Mouse (Mus musculus) kidney, postnatal 0 days (tissue): ENCODE measurements at regions not wholly inside any gene's neighbourhood (a gene's known extent, or its start where the extent isn't known, plus 50 kb on each side); places are given as distances from the start of the nearest gene placed in this dataset.

Experiments used
- ATAC-seq: fragments of 200-750 bp; cut with Nextera tagmentation; replicated peaks from 2 replicates; pipeline ENCODE4 v1.8.0; 2017; ENCODE audit warnings: low read depth, moderate number of reproducible peaks, moderate TSS enrichment, moderate library complexity; ENCODE audit not compliant: low FRiP score
- DNase-seq: peaks from one replicate; pipeline ENCODE4 v3.0.0-alpha.2; 2016; ENCODE audit warnings: low spot score
- H3K27ac ChIP-seq: fragments of 300-500 bp; sonication (generic); 2 replicates; pipeline ENCODE4 v1.5.1; 2014; ENCODE audit warnings: mild to moderate bottlenecking
- H3K27me3 ChIP-seq: fragments of 300-500 bp; sonication (generic); 2 replicates; pipeline ENCODE4 v1.6.1; 2014; ENCODE audit warnings: low read length, mixed read lengths; ENCODE audit not compliant: insufficient read depth
- H3K36me3 ChIP-seq: fragments of 300-500 bp; sonication (generic); 2 replicates; pipeline ENCODE4 v1.6.1; 2014; ENCODE audit warnings: low read length, mixed read lengths; ENCODE audit not compliant: insufficient read depth
- H3K4me1 ChIP-seq: fragments of 300-500 bp; sonication (generic); replicated peaks from 2 replicates; pipeline ENCODE4 v1.6.1; 2014; ENCODE audit warnings: antibody characterized with exemption, low read length, mixed read lengths; ENCODE audit not compliant: insufficient read depth
- H3K4me2 ChIP-seq: fragments of 300-500 bp; sonication (generic); 2 replicates; pipeline ENCODE4 v1.6.1; 2014; ENCODE audit warnings: mild to moderate bottlenecking, low read length, moderate library complexity, mixed read lengths
- H3K4me3 ChIP-seq: fragments of 300-500 bp; sonication (generic); replicated peaks from 2 replicates; pipeline ENCODE4 v1.5.1; 2014; ENCODE audit warnings: low read depth, low read length
- H3K9ac ChIP-seq: fragments of 300-500 bp; sonication (generic); 2 replicates; pipeline ENCODE4 v1.6.1; 2014; ENCODE audit warnings: low read depth, low read length
- H3K9me3 ChIP-seq: fragments of 300-500 bp; sonication (generic); replicated peaks from 2 replicates; pipeline ENCODE4 v1.6.1; 2016; ENCODE audit warnings: low read length, inconsistent platforms, mixed read lengths
- CTCF ChIP-seq: IDR thresholded peaks from 2 replicates; pipeline ENCODE4 v1.5.1; 2016; ENCODE audit warnings: antibody characterized with exemption, low read depth, mild to moderate bottlenecking, moderate library complexity
- WGBS: fragments of 180-500 bp; shearing (Covaris S2); extraction: QIAGEN DNeasy Blood & Tissue Kit; methylation state at CpG from one replicate; pipeline ENCODE4 v1.1.7; 2014; 5-methylcytosine and 5-hydroxymethylcytosine counted together

DNA sequence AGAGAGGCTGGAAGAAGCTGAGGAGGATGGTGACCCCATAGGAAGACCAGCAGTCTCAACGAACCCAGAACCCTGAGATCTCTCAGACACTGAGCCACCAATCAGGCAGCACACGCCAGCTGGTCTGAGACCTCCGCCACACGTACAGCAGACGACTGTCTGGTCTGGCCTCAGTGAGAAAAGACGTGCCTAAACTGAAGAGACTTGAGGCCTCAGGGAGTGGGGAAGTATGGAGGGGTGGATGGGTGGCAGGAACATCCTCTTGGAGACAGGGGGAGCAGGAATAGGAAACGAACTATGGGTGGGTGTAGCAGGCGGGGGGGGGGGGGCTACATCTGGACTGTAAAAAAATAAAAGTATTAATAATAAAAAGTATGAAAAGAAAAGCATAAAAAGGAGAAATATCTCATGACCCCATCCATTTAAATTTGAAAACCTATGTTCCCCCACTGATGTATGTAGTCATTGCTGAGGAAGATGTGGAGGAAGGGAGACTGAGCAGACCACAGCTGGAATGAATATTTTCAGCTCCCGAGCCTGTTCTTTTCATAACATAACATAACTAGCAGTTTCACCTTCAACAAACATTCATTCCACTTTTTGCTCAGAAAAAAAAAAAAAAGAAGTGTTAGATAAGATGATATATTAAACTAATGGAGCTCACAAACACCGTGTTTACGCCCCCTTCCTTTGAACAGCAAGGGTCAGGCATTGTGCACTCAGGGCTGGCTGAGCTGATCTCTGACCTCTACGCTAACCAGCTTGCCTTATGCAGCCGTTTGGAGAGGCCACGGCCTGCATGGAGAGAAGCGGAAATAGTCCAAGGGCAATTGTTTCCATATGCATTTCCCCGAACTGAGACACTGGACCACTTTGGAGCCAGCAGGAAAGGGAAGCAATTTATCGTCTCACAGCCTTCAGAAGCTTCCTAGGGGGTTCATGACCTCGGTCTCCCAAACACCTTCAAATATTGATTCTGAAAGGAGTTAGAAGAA lies 310.7 kb downstream of the Prr30 start:
- H3K9me3 ChIP-seq, result no peaks in the 10 kb centered on the region
- H3K4me1 ChIP-seq, result no peaks in the 10 kb centered on the region
- no peaks in the 10 kb centered on the region for H3K36me3 ChIP-seq
- TF ChIP-seq CTCF, result no peak
- H3K4me3 ChIP-seq, result no peak overlapping the region
- ATAC-seq (no peak), DNase-seq (peak; percentile 67)
- H3K27me3 ChIP-seq, result no peaks in the 10 kb centered on the region
- no peak overlapping the region for H3K4me2 ChIP-seq
- no peak overlapping the region for H3K27ac ChIP-seq
- WGBS, result 49% methylated on average over 18 of the region's 18 CpGs
- no peak overlapping the region for H3K9ac ChIP-seq

- no peak for TF ChIP-seq CTCF
- H3K36me3 ChIP-seq, result no peaks in the 10 kb centered on the region
- no peak overlapping the region for H3K27ac ChIP-seq
- no peak for DNase-seq
- no peaks in the 10 kb centered on the region for H3K4me1 ChIP-seq
- no peak for ATAC-seq
- H3K9me3 ChIP-seq, result no peaks in the 10 kb centered on the region
- no peaks in the 10 kb centered on the region for H3K27me3 ChIP-seq
- H3K4me3 ChIP-seq, result no peak overlapping the region
- no peak overlapping the region for H3K9ac ChIP-seq
- no peak overlapping the region for H3K4me2 ChIP-seq
- WGBS, result 66% methylated on average over 1 of the region's 1 CpGs
These were observed 317.0 kb downstream of the Prr30 start for GRCm38 (mm10) chr14:100883115-100883514.

DNA sequence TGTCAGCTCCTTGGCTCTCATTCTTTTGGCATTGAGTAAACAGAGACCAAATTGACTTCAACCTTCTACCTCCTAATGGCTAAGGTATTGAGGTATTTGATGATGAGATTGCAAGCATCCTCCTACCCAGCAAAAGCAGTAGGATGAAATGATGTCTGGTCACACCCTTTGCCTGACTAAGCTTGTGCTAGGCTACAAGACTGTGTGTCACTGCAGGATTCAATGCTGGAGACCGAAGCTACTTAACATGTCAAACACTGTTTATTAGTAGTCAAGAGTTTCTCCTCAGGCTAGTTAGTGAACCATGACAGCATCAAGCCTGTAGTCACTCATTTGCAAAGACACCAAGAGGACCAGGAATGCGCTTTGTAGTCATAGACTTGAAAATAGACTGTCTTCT lies 320.0 kb downstream of the Prr30 start:
- no peaks in the 10 kb centered on the region for H3K27me3 ChIP-seq
- ATAC-seq (no peak), DNase-seq (peak; percentile 14)
- H3K4me1 ChIP-seq, result no peaks in the 10 kb centered on the region
- no peak overlapping the region for H3K9ac ChIP-seq
- no peaks in the 10 kb centered on the region for H3K36me3 ChIP-seq
- no peak overlapping the region for H3K27ac ChIP-seq
- H3K4me3 ChIP-seq, result no peak overlapping the region
- TF ChIP-seq CTCF, result no peak
- no peaks in the 10 kb centered on the region for H3K9me3 ChIP-seq
- H3K4me2 ChIP-seq, result no peak overlapping the region
- 62% methylated on average over 2 of the region's 2 CpGs for WGBS

DNA sequence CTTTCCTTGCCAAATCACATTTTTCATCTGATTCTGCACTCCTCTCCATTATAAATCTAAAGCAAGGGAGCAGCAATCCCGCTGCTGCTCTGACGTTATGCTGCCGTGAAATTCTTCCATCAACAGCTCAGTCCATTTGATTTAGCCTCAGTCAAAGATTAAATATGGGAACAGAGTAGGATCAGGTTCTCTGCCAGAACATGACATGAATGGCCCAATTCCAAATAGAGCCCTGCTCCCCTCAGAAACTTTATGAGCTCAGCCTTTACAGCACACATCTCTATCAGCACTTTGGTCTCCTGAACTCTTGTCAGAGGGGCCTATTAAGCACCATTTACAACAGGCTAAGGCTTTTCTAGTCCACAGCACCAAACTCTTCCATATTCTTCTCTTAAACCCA lies 332.3 kb downstream of the Prr30 start:
- peak; percentile 18 for DNase-seq
- H3K9ac ChIP-seq, result no peak overlapping the region
- WGBS, result 49% methylated on average over 3 of the region's 3 CpGs
- no peaks in the 10 kb centered on the region for H3K9me3 ChIP-seq
- no peaks in the 10 kb centered on the region for H3K4me1 ChIP-seq
- no peak overlapping the region for H3K27ac ChIP-seq
- no peak overlapping the region for H3K4me2 ChIP-seq
- H3K36me3 ChIP-seq, result no peaks in the 10 kb centered on the region
- TF ChIP-seq CTCF, result no peak
- H3K4me3 ChIP-seq, result no peak overlapping the region
- no peak for ATAC-seq
- H3K27me3 ChIP-seq, result no peaks in the 10 kb centered on the region

GRCm38 (mm10) chr14:100864792-100865191 lies 335.3 kb downstream of the Prr30 start:
- no peak for TF ChIP-seq CTCF
- DNase-seq (no peak), ATAC-seq (no peak)
- 70% methylated on average over 2 of the region's 2 CpGs for whole genome bisulfite sequencing
- Histone ChIP-seq H3K9me3 (no peaks in the 10 kb centered on the region), H3K27me3 (no peaks in the 10 kb centered on the region), H3K4me1 (no peaks in the 10 kb centered on the region), H3K4me3 (no peak overlapping the region), H3K9ac (no peak overlapping the region), H3K36me3 (no peaks in the 10 kb centered on the region), H3K27ac (no peak overlapping the region), H3K4me2 (no peak overlapping the region)

GRCm38 (mm10) chr14:100864164-100864563 lies 336.0 kb downstream of the Prr30 start:
- no peaks in the 10 kb centered on the region for H3K4me1 ChIP-seq
- no peaks in the 10 kb centered on the region for H3K36me3 ChIP-seq
- H3K27ac ChIP-seq, result no peak overlapping the region
- DNase-seq (no peak), ATAC-seq (no peak)
- no peak for TF ChIP-seq CTCF
- no peak overlapping the region for H3K4me3 ChIP-seq
- H3K27me3 ChIP-seq, result no peaks in the 10 kb centered on the region
- WGBS, result 95% methylated on average over 1 of the region's 1 CpGs
- H3K4me2 ChIP-seq, result no peak overlapping the region
- H3K9me3 ChIP-seq, result no peaks in the 10 kb centered on the region
- no peak overlapping the region for H3K9ac ChIP-seq
